Comparison of ENCODE assay signal across 19 mouse cellular contexts in the genomic region with DNA sequence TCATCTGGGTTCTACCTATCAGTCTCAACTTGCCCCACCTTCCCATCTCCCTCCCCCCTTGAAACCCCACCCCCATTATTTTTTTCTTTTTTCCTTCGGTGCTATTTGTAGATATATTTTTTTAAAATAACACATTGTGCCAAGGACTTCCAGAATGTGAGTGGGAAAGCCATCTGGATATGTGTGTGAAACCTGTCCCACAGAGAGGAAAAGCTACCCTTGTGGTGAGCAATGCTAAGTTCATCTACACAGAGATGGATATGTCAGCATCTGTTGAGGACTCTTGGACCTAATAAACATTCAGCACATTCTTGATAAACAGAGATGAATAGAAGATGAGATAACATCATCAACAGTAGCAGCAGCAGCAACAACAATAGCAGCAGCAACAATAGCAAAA.
DNase-seq lines count a peak whose midpoint lies in the region; ATAC-seq and TF ChIP-seq lines count a peak whose summit lies in the region.
"Had no signal": no experiment of that assay in that cellular context is flagged by ENCODE, and none has a peak within 500 bp of the region (broad histone marks: within the 10 kb centered on the region; RNA-seq: fewer than 3 reads in every experiment).

No protein-coding gene starts in this region.

- H3K27ac ChIP-seq in left cerebral cortex, adult 2 months = no peak overlapping the region
- no peak overlapping the region for H3K27ac ChIP-seq in liver, embryonic 11.5 days (ENCODE audit: low read depth, low read length)
- H3K27ac ChIP-seq: embryonic facial prominence, embryonic 15.5 days; hindbrain, postnatal 0 days; kidney, postnatal 0 days; limb, embryonic 12.5 days; liver, embryonic 13.5 days; lung, embryonic 15.5 days; macrophage; midbrain, embryonic 10.5 days; stomach, postnatal 0 days had no signal

- intact Hi-C loops in left cerebral cortex, postnatal 4 days (cut with DNase I) = no loop called here
- intact Hi-C loops in left cerebral cortex, adult 2 months (cut with DNase I) = loop anchor here (5.0 kb wide), 1 partner anchor 85 kb away; no protein-coding TSS in a partner anchor

- TF ChIP-seq CTCF in left cerebral cortex, adult 2 months (IDR thresholded peaks at IDR 0.05) = peak; percentile 40

- WGBS in liver, embryonic 11.5 days = 90% methylated on average over 1 of the region's 1 CpGs

- no peak for ATAC-seq in liver, embryonic 11.5 days (replicated peaks; ENCODE audit: low FRiP score)
- ATAC-seq: hindbrain, postnatal 0 days had no signal

- H3K4me1 ChIP-seq in liver, embryonic 11.5 days (replicated peaks; ENCODE audit: control insufficient read depth, insufficient read depth, low read length) = no peaks in the 10 kb centered on the region
- H3K4me1 ChIP-seq: embryonic facial prominence, embryonic 15.5 days; limb, embryonic 12.5 days; liver, embryonic 13.5 days; lung, embryonic 15.5 days; midbrain, embryonic 10.5 days had no signal

- no peaks in the 10 kb centered on the region for H3K36me3 ChIP-seq in liver, embryonic 11.5 days (ENCODE audit: control insufficient read depth, insufficient read depth, low read length)
- H3K36me3 ChIP-seq: embryonic facial prominence, embryonic 15.5 days; limb, embryonic 12.5 days; liver, embryonic 13.5 days; lung, embryonic 15.5 days; midbrain, embryonic 10.5 days had no signal

- H3K4me3 ChIP-seq in left cerebral cortex, adult 2 months = no peak overlapping the region
- no peak overlapping the region for H3K4me3 ChIP-seq in liver, embryonic 11.5 days (ENCODE audit: low read depth, low read length)
- H3K4me3 ChIP-seq: embryonic facial prominence, embryonic 15.5 days; limb, embryonic 12.5 days; liver, embryonic 13.5 days; lung, embryonic 15.5 days; midbrain, embryonic 10.5 days had no signal

- DNase-seq in left cerebral cortex, adult 11 months (ENCODE audit: low spot score) = peak; percentile 21
- no peak for DNase-seq in left cerebral cortex, postnatal 4 days
- DNase-seq in layer of hippocampus, adult 8-10 months (ENCODE audit: low spot score in 2 of 2) = peak; percentile 67 to 69
- DNase-seq in left cerebral cortex, adult 2 months (ENCODE audit: extremely low spot score in 1 of 2, low spot score in 2 of 2) = no peak
- peak; percentile 71 for DNase-seq in telencephalon, adult 2 months (ENCODE audit: low read depth, low spot score)
- no peak for DNase-seq in kidney, postnatal 25 days
- DNase-seq in liver, embryonic 11.5 days (ENCODE audit: low spot score) = no peak
- DNase-seq: gastrocnemius, postnatal 36 days; kidney, adult 18-20 months; liver, embryonic 13.5 days; retina, postnatal 1 day had no signal

- no peaks in the 10 kb centered on the region for H3K27me3 ChIP-seq in liver, embryonic 11.5 days (replicated peaks; ENCODE audit: control insufficient read depth, insufficient read depth, low read length)
- H3K27me3 ChIP-seq: embryonic facial prominence, embryonic 15.5 days; limb, embryonic 12.5 days; liver, embryonic 13.5 days; lung, embryonic 15.5 days had no signal

- no peak overlapping the region for H3K4me2 ChIP-seq in liver, embryonic 11.5 days
- H3K4me2 ChIP-seq: embryonic facial prominence, embryonic 15.5 days; limb, embryonic 12.5 days; liver, embryonic 13.5 days; lung, embryonic 15.5 days had no signal

- H3K9ac ChIP-seq in liver, embryonic 11.5 days (ENCODE audit: low read depth, low read length) = no peak overlapping the region
- H3K9ac ChIP-seq: embryonic facial prominence, embryonic 15.5 days; limb, embryonic 12.5 days; liver, embryonic 13.5 days; lung, embryonic 15.5 days had no signal

- H3K9me3 ChIP-seq in liver, embryonic 11.5 days (ENCODE audit: control insufficient read depth, low read length) = no peaks in the 10 kb centered on the region
- H3K9me3 ChIP-seq: embryonic facial prominence, embryonic 15.5 days; limb, embryonic 12.5 days; liver, embryonic 13.5 days; lung, embryonic 15.5 days; midbrain, embryonic 10.5 days had no signal

Comparison
In these comparisons a context has a peak if more than half of its experiments do, and no peak if none do; other contexts are left out.
1. DNase-seq: peak in left cerebral cortex, adult 11 months (single experiment), layer of hippocampus, adult 8-10 months (2 of 2) and telencephalon, adult 2 months (single experiment); none in left cerebral cortex, postnatal 4 days (single experiment), left cerebral cortex, adult 2 months (0 of 2), kidney, postnatal 25 days (0 of 2) and liver, embryonic 11.5 days (single experiment).